Mouse (Mus musculus): ENCODE results near the gene Cep63.

- TF ChIP-seq CTCF (IDR thresholded peaks at IDR 0.05; ENCODE audit: borderline replicate concordance, insufficient read depth, low read depth, low read length) = no peak
- TF ChIP-seq POLR2A (IDR thresholded peaks at IDR 0.05; ENCODE audit: borderline replicate concordance, insufficient read depth, low read length) = no peak
Observed at GRCm38 (mm10) chr9:102544116-102544772, 82.1 kb downstream of the Cep63 start.

Data from cerebellum, adult 2 months (tissue).